Mouse (Mus musculus): Measurements from ENCODE around the gene Gstp1. TPM values are rescaled to one million over a fixed set of nuclear protein-coding genes. Genes with fewer than 3 reads are reported as not detected.

The Gstp1 gene
- polyA plus RNA-seq, 1 experiment, result 745 TPM

DNA sequence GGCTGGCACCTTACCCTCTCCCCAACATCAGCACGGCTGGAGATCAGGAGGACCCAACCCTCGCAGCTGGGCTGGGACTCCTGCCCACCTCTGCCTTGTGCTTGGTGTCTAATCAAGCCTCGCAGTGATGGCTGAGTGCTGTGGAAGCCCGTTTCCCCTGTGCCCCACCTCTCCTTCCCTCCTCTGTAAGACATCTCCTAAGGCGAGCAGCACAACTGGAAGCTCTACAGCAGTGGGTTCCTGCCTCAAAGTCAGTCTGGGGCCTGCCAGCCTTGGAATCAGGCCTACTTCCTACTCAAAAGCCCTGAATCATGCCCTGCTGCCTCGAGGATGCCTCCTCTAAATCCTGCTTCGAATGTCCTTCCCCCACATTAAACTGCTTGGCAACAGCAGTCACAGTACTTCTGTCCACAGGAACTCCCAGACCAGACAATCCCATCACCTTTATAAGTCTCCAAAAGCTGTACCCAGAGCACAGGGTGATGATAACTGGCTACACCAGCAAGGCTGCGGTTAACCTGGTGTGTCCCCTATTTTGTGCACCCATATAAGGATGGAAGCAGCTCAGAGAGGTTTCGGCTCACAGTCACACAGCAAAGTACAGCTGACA lies 38.6 kb downstream of the Gstp1 start:
- no peak overlapping the region; the same call in 1 of the 2 replicates for H3K27ac ChIP-seq (ENCODE audit: insufficient read depth, low read depth, low read length)
- H3K4me1 ChIP-seq (ENCODE audit: control insufficient read depth, insufficient read depth, low read length), result peaks cover 31% of the 10 kb centered on the region
- no peak for TF ChIP-seq CTCF (conservative IDR thresholded peaks at IDR 0.05; ENCODE audit: insufficient read depth, insufficient read length, low read depth, low read length)
- TF ChIP-seq POLR2A (IDR thresholded peaks at IDR 0.05; ENCODE audit: low read depth, low read length), result no peak
- no peaks in the 10 kb centered on the region for H3K36me3 ChIP-seq (ENCODE audit: control insufficient read depth, insufficient read depth, low read length)
- DNase-seq, result no peak
- H3K4me3 ChIP-seq (ENCODE audit: insufficient read depth, low read depth, low read length), result 0 out of 2 replicates have a peak overlapping the region, but pooled peaks have one; percentile 33
- no peaks in the 10 kb centered on the region for H3K27me3 ChIP-seq (replicated peaks; ENCODE audit: control insufficient read depth, insufficient read depth, low read length)
- WGBS, result 71% methylated on average over 9 of the region's 9 CpGs

DNA sequence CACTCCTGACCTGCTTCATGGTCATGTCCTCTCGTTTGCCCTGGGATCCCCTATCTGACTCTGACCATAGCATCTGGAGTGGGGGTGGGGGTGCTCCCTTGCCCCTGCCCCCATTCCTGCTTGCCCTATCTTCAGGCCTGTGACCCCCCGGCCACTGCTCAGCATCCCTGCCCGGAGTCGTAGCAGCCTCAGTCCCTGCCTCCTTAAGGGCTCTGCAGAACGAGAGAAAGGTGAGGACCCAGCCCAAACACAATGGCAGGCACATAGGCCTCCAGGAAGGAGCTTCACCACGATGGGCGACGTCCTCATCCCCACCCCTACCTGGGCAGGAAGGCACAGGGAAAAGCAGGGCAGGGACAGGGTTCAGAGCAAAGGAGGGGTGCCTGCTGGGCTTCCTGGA lies 39.5 kb downstream of the Gstp1 start:
- Histone ChIP-seq H3K36me3 (ENCODE audit: control insufficient read depth, insufficient read depth, low read length) (no peaks in the 10 kb centered on the region), H3K27me3 (replicated peaks; ENCODE audit: control insufficient read depth, insufficient read depth, low read length) (no peaks in the 10 kb centered on the region), H3K27ac (ENCODE audit: insufficient read depth, low read depth, low read length) (no peak overlapping the region), H3K4me1 (ENCODE audit: control insufficient read depth, insufficient read depth, low read length) (peaks cover 31% of the 10 kb centered on the region), H3K4me3 (ENCODE audit: insufficient read depth, low read depth, low read length) (no peak overlapping the region)
- TF ChIP-seq CTCF (conservative IDR thresholded peaks at IDR 0.05; ENCODE audit: insufficient read depth, insufficient read length, low read depth, low read length), result no peak
- no peak for TF ChIP-seq POLR2A (IDR thresholded peaks at IDR 0.05; ENCODE audit: low read depth, low read length)
- 75% methylated on average over 8 of the region's 8 CpGs for WGBS
- DNase-seq, result no peak

DNA sequence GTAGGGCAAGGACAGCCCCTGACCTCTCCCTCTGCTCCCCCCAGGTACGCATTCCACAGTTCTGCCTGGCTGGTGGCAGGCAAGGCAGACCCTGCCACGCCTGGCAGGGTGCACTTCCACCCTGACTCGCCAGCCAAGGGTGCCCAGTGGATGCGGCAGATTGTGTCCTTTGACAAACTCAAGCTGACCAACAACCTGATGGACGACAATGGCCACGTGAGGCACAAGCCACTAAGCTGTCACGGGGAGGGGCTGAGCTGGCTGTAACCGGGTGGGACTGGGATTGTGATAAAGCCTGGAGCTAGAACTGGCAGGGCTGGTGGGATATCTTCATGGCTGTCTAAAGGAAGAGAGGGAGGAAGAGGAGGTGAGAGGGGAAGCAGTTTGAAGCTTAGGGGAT lies 40.6 kb downstream of the Gstp1 start:
- Histone ChIP-seq H3K36me3 (ENCODE audit: control insufficient read depth, insufficient read depth, low read length) (no peaks in the 10 kb centered on the region), H3K4me3 (ENCODE audit: insufficient read depth, low read depth, low read length) (no peak overlapping the region), H3K4me1 (ENCODE audit: control insufficient read depth, insufficient read depth, low read length) (peaks cover 26% of the 10 kb centered on the region), H3K27ac (ENCODE audit: insufficient read depth, low read depth, low read length) (peak overlapping the region; percentile 29; the same call in 1 of the 2 replicates), H3K27me3 (replicated peaks; ENCODE audit: control insufficient read depth, insufficient read depth, low read length) (no peaks in the 10 kb centered on the region)
- 35% methylated on average over 8 of the region's 8 CpGs for WGBS
- TF ChIP-seq POLR2A (IDR thresholded peaks at IDR 0.05; ENCODE audit: low read depth, low read length), result no peak
- TF ChIP-seq CTCF (conservative IDR thresholded peaks at IDR 0.05; ENCODE audit: insufficient read depth, insufficient read length, low read depth, low read length), result no peak
- peak; percentile 31 for DNase-seq

DNA sequence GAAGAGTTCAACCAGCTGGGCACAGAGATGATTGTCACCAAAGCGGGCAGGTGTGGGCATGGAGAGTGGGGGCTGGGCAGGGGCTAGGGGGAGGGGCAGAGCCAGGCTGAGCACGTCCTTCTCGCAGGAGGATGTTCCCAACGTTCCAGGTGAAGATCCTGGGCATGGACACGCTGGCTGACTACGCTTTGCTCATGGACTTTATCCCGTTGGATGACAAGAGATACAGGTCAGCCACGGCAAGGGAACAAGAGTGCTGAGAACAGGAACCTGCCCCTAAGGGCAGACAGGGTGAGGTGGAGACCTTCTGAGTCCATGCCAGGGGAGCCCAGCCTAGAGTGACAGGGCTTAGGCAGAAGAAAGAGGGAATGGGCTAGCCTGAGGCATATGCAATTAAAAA lies 41.0 kb downstream of the Gstp1 start:
- H3K4me1 ChIP-seq (ENCODE audit: control insufficient read depth, insufficient read depth, low read length), result peaks cover 26% of the 10 kb centered on the region
- H3K4me3 ChIP-seq (ENCODE audit: insufficient read depth, low read depth, low read length), result no peak overlapping the region
- WGBS, result 51% methylated on average over 8 of the region's 8 CpGs
- H3K27me3 ChIP-seq (replicated peaks; ENCODE audit: control insufficient read depth, insufficient read depth, low read length), result no peaks in the 10 kb centered on the region
- peak; percentile 84 for DNase-seq
- H3K36me3 ChIP-seq (ENCODE audit: control insufficient read depth, insufficient read depth, low read length), result no peaks in the 10 kb centered on the region
- TF ChIP-seq POLR2A (IDR thresholded peaks at IDR 0.05; ENCODE audit: low read depth, low read length) (no peak), CTCF (conservative IDR thresholded peaks at IDR 0.05; ENCODE audit: insufficient read depth, insufficient read length, low read depth, low read length) (no peak)
- peak overlapping the region; percentile 29; the same call in 1 of the 2 replicates for H3K27ac ChIP-seq (ENCODE audit: insufficient read depth, low read depth, low read length)

GRCm38 (mm10) chr19:3996106-3996505 lies 41.7 kb downstream of the Gstp1 start:
- Histone ChIP-seq H3K4me1 (ENCODE audit: control insufficient read depth, insufficient read depth, low read length) (peaks cover 20% of the 10 kb centered on the region), H3K36me3 (ENCODE audit: control insufficient read depth, insufficient read depth, low read length) (no peaks in the 10 kb centered on the region), H3K27ac (ENCODE audit: insufficient read depth, low read depth, low read length) (no peak overlapping the region), H3K4me3 (ENCODE audit: insufficient read depth, low read depth, low read length) (no peak overlapping the region), H3K27me3 (replicated peaks; ENCODE audit: control insufficient read depth, insufficient read depth, low read length) (no peaks in the 10 kb centered on the region)
- no peak for DNase-seq
- WGBS, result 60% methylated on average over 7 of the region's 7 CpGs
- TF ChIP-seq CTCF (conservative IDR thresholded peaks at IDR 0.05; ENCODE audit: insufficient read depth, insufficient read length, low read depth, low read length), result no peak
- no peak for TF ChIP-seq POLR2A (IDR thresholded peaks at IDR 0.05; ENCODE audit: low read depth, low read length)

GRCm38 (mm10) chr19:3995505-3995904 lies 42.3 kb downstream of the Gstp1 start:
- 86% methylated on average over 3 of the region's 3 CpGs for WGBS
- H3K27ac ChIP-seq (ENCODE audit: insufficient read depth, low read depth, low read length), result peak overlapping the region; percentile 37; the same call in 1 of the 2 replicates
- no peak for DNase-seq
- no peak for TF ChIP-seq POLR2A (IDR thresholded peaks at IDR 0.05; ENCODE audit: low read depth, low read length)
- TF ChIP-seq CTCF (conservative IDR thresholded peaks at IDR 0.05; ENCODE audit: insufficient read depth, insufficient read length, low read depth, low read length), result no peak
- H3K4me3 ChIP-seq (ENCODE audit: insufficient read depth, low read depth, low read length), result no peak overlapping the region
- no peaks in the 10 kb centered on the region for H3K27me3 ChIP-seq (replicated peaks; ENCODE audit: control insufficient read depth, insufficient read depth, low read length)
- H3K36me3 ChIP-seq (ENCODE audit: control insufficient read depth, insufficient read depth, low read length), result no peaks in the 10 kb centered on the region; the same call in 1 of the 2 replicates
- H3K4me1 ChIP-seq (ENCODE audit: control insufficient read depth, insufficient read depth, low read length), result peaks cover 16% of the 10 kb centered on the region

DNA sequence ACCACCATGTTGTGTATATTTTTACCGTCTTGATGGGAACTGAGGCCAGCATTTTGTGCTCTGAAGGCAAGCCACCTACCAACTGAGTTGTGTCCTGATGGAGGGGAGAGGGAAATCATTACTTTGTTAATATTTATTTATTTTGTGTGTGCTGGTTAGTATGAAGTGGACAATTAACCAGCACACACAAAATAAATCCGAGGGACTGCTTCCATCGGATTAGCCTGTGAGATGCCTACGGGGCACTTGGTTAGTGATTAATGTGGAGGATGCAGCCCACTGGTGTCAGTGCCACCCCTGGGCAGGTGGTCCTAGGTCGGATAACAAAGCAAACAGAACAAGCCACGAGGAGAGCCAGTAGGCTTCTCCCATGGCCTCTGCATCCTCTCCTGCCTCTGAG lies 42.9 kb downstream of the Gstp1 start:
- H3K4me1 ChIP-seq (ENCODE audit: control insufficient read depth, insufficient read depth, low read length), result peaks cover 16% of the 10 kb centered on the region

More for the DNA sequence above, 42.9 kb downstream of the Gstp1 start:
- TF ChIP-seq CTCF (conservative IDR thresholded peaks at IDR 0.05; ENCODE audit: insufficient read depth, insufficient read length, low read depth, low read length), result no peak
- TF ChIP-seq POLR2A (IDR thresholded peaks at IDR 0.05; ENCODE audit: low read depth, low read length), result no peak
- Histone ChIP-seq H3K36me3 (ENCODE audit: control insufficient read depth, insufficient read depth, low read length) (no peaks in the 10 kb centered on the region; the same call in 1 of the 2 replicates), H3K4me3 (ENCODE audit: insufficient read depth, low read depth, low read length) (no peak overlapping the region), H3K27me3 (replicated peaks; ENCODE audit: control insufficient read depth, insufficient read depth, low read length) (no peaks in the 10 kb centered on the region), H3K27ac (ENCODE audit: insufficient read depth, low read depth, low read length) (peak overlapping the region; percentile 45; the same call in 1 of the 2 replicates)
- 34% methylated on average over 6 of the region's 6 CpGs for WGBS
- peak; percentile 59 for DNase-seq

All from kidney, adult 2 months (tissue).